Mouse (Mus musculus) forebrain, embryonic 12.5 days (tissue): ENCODE measurements around the gene Nceh1. TPM values are rescaled to one million over a fixed set of nuclear protein-coding genes. Genes with fewer than 3 reads are reported as not detected.

Source experiments
- ATAC-seq: fragments of 200-750 bp; cut with Nextera tagmentation; 2 replicates; pipeline ENCODE4 v1.8.0; 2017; ENCODE audit warnings: moderate TSS enrichment; ENCODE audit not compliant: low FRiP score
- H3K27ac ChIP-seq: fragments of 300-500 bp; sonication (generic); 2 replicates; pipeline ENCODE4 v1.5.1; 2016; ENCODE audit warnings: mild to moderate bottlenecking
- H3K27me3 ChIP-seq: fragments of 300-500 bp; sonication (generic); 2 replicates; pipeline ENCODE4 v1.6.1; 2016; ENCODE audit warnings: mild to moderate bottlenecking
- H3K36me3 ChIP-seq: fragments of 300-500 bp; sonication (generic); replicated peaks from 2 replicates; pipeline ENCODE4 v1.6.1; 2016; ENCODE audit warnings: mild to moderate bottlenecking
- H3K4me1 ChIP-seq: fragments of 300-500 bp; sonication (generic); 2 replicates; pipeline ENCODE4 v1.6.1; 2016
- H3K4me2 ChIP-seq: fragments of 300-500 bp; sonication (generic); 2 replicates; pipeline ENCODE4 v1.6.1; 2016; ENCODE audit warnings: mild to moderate bottlenecking, moderate library complexity
- H3K4me3 ChIP-seq: fragments of 300-500 bp; sonication (generic); replicated peaks from 2 replicates; pipeline ENCODE4 v1.5.1; 2016; ENCODE audit warnings: mild to moderate bottlenecking
- H3K9ac ChIP-seq: fragments of 300-500 bp; sonication (generic); 2 replicates; pipeline ENCODE4 v1.6.1; 2016; ENCODE audit warnings: mild to moderate bottlenecking
- H3K9me3 ChIP-seq: fragments of 300-500 bp; sonication (generic); 2 replicates; pipeline ENCODE4 v1.6.1; 2016
- WGBS: fragments of 180-500 bp; shearing (Covaris S2); methylation state at CpG from one replicate; pipeline ENCODE4 v1.1.7; 2016; 5-methylcytosine and 5-hydroxymethylcytosine counted together
- polyA plus RNA-seq: library from polyadenylated mRNA; unstranded; fragments of >200 nt; fragmentation: Nextera tagmentation; extraction: Ambion mirVana; gene quantifications from 2 replicates; pipeline ENCODE4 v1.2.1, GENCODE M21; 2016

Gene Nceh1
- polyA plus RNA-seq, 1 experiment from 2014 or later, result 4.4 TPM

GRCm38 (mm10) chr3:27195573-27196227 is 12.9 kb downstream of the Nceh1 start:
- WGBS, result 91% methylated on average over 8 of the region's 8 CpGs
- H3K36me3 ChIP-seq, result no peaks in the 10 kb centered on the region
- H3K27me3 ChIP-seq, result no peaks in the 10 kb centered on the region
- no peak overlapping the region for H3K4me2 ChIP-seq
- no peak overlapping the region for H3K4me3 ChIP-seq
- no peak for ATAC-seq
- H3K4me1 ChIP-seq, result no peaks in the 10 kb centered on the region
- H3K9me3 ChIP-seq, result no peaks in the 10 kb centered on the region
- H3K27ac ChIP-seq, result no peak overlapping the region
- no peak overlapping the region for H3K9ac ChIP-seq

- H3K4me1 ChIP-seq, result no peaks in the 10 kb centered on the region
- no peaks in the 10 kb centered on the region for H3K27me3 ChIP-seq
- H3K9me3 ChIP-seq, result no peaks in the 10 kb centered on the region
- H3K4me2 ChIP-seq, result no peak overlapping the region
- 77% methylated on average over 1 of the region's 1 CpGs for WGBS
- no peak overlapping the region for H3K9ac ChIP-seq
- H3K27ac ChIP-seq, result no peak overlapping the region
- no peaks in the 10 kb centered on the region for H3K36me3 ChIP-seq
- no peak overlapping the region for H3K4me3 ChIP-seq
- no peak for ATAC-seq
Measured at GRCm38 (mm10) chr3:27196529-27196928, 13.8 kb downstream of the Nceh1 start.

DNA sequence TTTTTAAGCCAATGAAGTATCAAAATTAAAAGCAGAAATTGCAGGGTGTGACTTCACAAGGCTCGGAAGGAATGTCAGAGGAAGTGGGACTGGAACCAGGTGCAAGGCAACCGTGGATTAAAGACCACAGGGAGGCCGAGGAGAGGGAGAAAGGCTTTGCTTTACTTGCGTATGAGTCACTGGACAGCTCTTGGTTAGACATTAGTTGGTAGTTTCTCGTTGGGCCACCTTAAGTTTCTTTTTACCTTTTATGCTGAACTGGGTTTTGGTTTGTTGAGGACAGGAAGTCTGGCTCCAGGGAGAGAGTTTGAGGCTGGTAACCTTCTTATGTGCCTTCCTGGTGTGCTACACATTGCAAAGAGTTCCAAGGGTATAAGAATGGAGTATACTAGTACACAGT is 15.1 kb downstream of the Nceh1 start:
- no peaks in the 10 kb centered on the region for H3K9me3 ChIP-seq
- H3K27me3 ChIP-seq, result no peaks in the 10 kb centered on the region
- H3K9ac ChIP-seq, result no peak overlapping the region
- H3K27ac ChIP-seq, result no peak overlapping the region
- no peak overlapping the region for H3K4me3 ChIP-seq
- no peak overlapping the region for H3K4me2 ChIP-seq
- no peak for ATAC-seq
- H3K36me3 ChIP-seq, result no peaks in the 10 kb centered on the region
- 83% methylated on average over 5 of the region's 5 CpGs for WGBS
- H3K4me1 ChIP-seq, result no peaks in the 10 kb centered on the region

- Histone ChIP-seq H3K9me3 (no peaks in the 10 kb centered on the region), H3K9ac (no peak overlapping the region), H3K27me3 (no peaks in the 10 kb centered on the region), H3K4me1 (no peaks in the 10 kb centered on the region), H3K27ac (no peak overlapping the region), H3K4me3 (no peak overlapping the region), H3K4me2 (no peak overlapping the region), H3K36me3 (no peaks in the 10 kb centered on the region)
- no peak for ATAC-seq
- 93% methylated on average over 7 of the region's 7 CpGs for WGBS
Measured at GRCm38 (mm10) chr3:27199120-27199519, 16.4 kb downstream of the Nceh1 start.

GRCm38 (mm10) chr3:27201728-27202411 is 19.1 kb downstream of the Nceh1 start:
- no peaks in the 10 kb centered on the region for H3K36me3 ChIP-seq
- H3K9ac ChIP-seq, result no peak overlapping the region
- H3K4me2 ChIP-seq, result no peak overlapping the region
- H3K27me3 ChIP-seq, result no peaks in the 10 kb centered on the region
- no peak for ATAC-seq
- H3K9me3 ChIP-seq, result no peaks in the 10 kb centered on the region
- H3K27ac ChIP-seq, result no peak overlapping the region
- H3K4me3 ChIP-seq, result no peak overlapping the region
- WGBS, result 89% methylated on average over 5 of the region's 5 CpGs
- no peaks in the 10 kb centered on the region for H3K4me1 ChIP-seq

GRCm38 (mm10) chr3:27205068-27205467 is 22.3 kb downstream of the Nceh1 start:
- H3K9me3 ChIP-seq, result no peaks in the 10 kb centered on the region
- no peak overlapping the region for H3K4me2 ChIP-seq
- H3K4me1 ChIP-seq, result no peaks in the 10 kb centered on the region
- H3K4me3 ChIP-seq, result no peak overlapping the region
- no peaks in the 10 kb centered on the region for H3K27me3 ChIP-seq
- H3K36me3 ChIP-seq, result no peaks in the 10 kb centered on the region
- H3K9ac ChIP-seq, result no peak overlapping the region
- no peak for ATAC-seq
- WGBS, result 52% methylated on average over 5 of the region's 5 CpGs
- H3K27ac ChIP-seq, result no peak overlapping the region

- Histone ChIP-seq H3K9me3 (no peaks in the 10 kb centered on the region), H3K27me3 (no peaks in the 10 kb centered on the region), H3K4me2 (no peak overlapping the region), H3K4me3 (no peak overlapping the region), H3K36me3 (no peaks in the 10 kb centered on the region), H3K4me1 (no peaks in the 10 kb centered on the region), H3K27ac (no peak overlapping the region), H3K9ac (no peak overlapping the region)
- no peak for ATAC-seq
- 84% methylated on average over 9 of the region's 9 CpGs for WGBS
Measured at GRCm38 (mm10) chr3:27205514-27206220, 22.9 kb downstream of the Nceh1 start.

DNA sequence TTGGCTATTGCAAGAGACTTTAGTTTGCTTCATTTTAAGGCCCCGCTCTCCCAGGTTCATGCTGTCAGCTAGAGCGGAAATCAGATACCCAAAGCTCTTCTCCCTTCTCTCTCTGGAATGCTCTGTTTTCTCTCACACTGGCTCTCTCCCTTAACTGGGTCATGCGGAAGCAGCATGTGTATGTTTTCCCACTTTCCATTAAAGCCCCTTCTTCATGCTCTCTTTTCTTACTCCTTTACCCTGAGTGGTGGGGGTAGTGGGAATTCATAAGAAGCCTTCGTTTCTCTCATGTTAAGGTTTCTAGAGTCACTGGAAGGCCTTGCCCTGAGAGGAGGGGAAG is 23.4 kb downstream of the Nceh1 start:
- 76% methylated on average over 4 of the region's 4 CpGs for WGBS
- Histone ChIP-seq H3K27me3 (no peaks in the 10 kb centered on the region), H3K9me3 (no peaks in the 10 kb centered on the region), H3K4me3 (no peak overlapping the region), H3K4me2 (no peak overlapping the region), H3K27ac (no peak overlapping the region), H3K4me1 (no peaks in the 10 kb centered on the region), H3K9ac (no peak overlapping the region), H3K36me3 (no peaks in the 10 kb centered on the region)
- no peak for ATAC-seq

DNA sequence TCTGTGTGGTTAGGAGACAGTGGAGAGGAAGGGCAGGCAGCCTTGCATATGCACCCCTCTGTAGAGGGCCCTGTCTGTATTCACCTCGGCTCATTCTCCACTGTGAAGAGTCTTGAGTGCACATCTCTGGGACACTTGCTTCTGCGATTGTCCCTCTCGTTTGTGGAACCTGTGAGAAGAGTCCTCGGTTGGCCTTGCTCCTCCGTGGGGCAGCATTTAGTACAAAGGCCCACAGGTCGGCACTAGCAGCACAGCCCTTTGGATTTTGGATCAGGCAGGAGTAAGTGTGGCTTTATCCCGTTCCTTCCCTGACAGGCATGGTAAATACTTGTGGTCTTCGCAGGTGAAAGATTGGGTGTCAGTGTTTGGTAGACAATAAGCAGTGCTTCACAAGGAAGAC is 23.8 kb downstream of the Nceh1 start:
- whole genome bisulfite sequencing, result 89% methylated on average over 8 of the region's 8 CpGs
- no peak overlapping the region for H3K4me2 ChIP-seq
- H3K36me3 ChIP-seq, result no peaks in the 10 kb centered on the region
- no peaks in the 10 kb centered on the region for H3K27me3 ChIP-seq
- H3K4me1 ChIP-seq, result no peaks in the 10 kb centered on the region
- H3K9me3 ChIP-seq, result no peaks in the 10 kb centered on the region
- H3K9ac ChIP-seq, result no peak overlapping the region
- no peak overlapping the region for H3K27ac ChIP-seq
- no peak for ATAC-seq
- H3K4me3 ChIP-seq, result no peak overlapping the region

DNA sequence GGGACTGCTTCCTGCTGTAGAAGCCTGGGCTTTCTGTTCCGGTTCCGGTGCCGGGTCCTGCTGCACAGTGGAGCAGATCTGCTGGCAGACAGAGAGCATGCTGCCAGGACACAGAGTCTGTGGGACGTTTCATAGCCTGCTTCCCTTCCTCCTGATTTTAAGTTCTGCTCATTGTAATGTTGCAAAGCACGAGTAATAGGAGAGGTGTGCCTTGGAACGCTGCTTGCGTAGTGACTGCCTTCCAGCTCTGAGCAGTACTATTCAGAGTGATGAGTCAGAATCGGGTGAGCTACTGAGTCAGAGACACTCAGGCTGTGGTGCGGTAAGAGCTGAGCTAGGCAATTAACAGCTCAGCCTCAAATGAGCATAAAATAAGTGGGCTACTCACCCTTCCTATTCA is 26.9 kb downstream of the Nceh1 start:
- ATAC-seq, result no peak
- Histone ChIP-seq H3K36me3 (no peaks in the 10 kb centered on the region), H3K9me3 (no peaks in the 10 kb centered on the region), H3K9ac (no peak overlapping the region), H3K4me3 (no peak overlapping the region), H3K27me3 (no peaks in the 10 kb centered on the region), H3K4me1 (no peaks in the 10 kb centered on the region), H3K27ac (0 out of 2 replicates have a peak overlapping the region, but pooled peaks have one; percentile 1), H3K4me2 (no peak overlapping the region)
- 82% methylated on average over 9 of the region's 9 CpGs for WGBS

GRCm38 (mm10) chr3:27210271-27210670 is 27.5 kb downstream of the Nceh1 start:
- Histone ChIP-seq H3K4me3 (no peak overlapping the region), H3K4me1 (no peaks in the 10 kb centered on the region), H3K9ac (no peak overlapping the region)

GRCm38 (mm10) chr3:27214016-27214816 is 31.5 kb downstream of the Nceh1 start:
- no peak overlapping the region for H3K9ac ChIP-seq
- no peaks in the 10 kb centered on the region for H3K27me3 ChIP-seq
- no peaks in the 10 kb centered on the region for H3K4me1 ChIP-seq
- 91% methylated on average over 8 of the region's 8 CpGs for WGBS
- no peak overlapping the region for H3K27ac ChIP-seq
- no peaks in the 10 kb centered on the region for H3K9me3 ChIP-seq
- no peak overlapping the region for H3K4me2 ChIP-seq
- H3K36me3 ChIP-seq, result no peaks in the 10 kb centered on the region
- no peak overlapping the region for H3K4me3 ChIP-seq
- no peak for ATAC-seq

More at GRCm38 (mm10) chr3:27210271-27210670, 27.5 kb downstream of the Nceh1 start:
- H3K36me3 ChIP-seq, result no peaks in the 10 kb centered on the region
- 33% methylated on average over 7 of the region's 7 CpGs for WGBS
- ATAC-seq, result no peak
- no peak overlapping the region for H3K27ac ChIP-seq
- no peaks in the 10 kb centered on the region for H3K27me3 ChIP-seq
- H3K9me3 ChIP-seq, result no peaks in the 10 kb centered on the region
- H3K4me2 ChIP-seq, result no peak overlapping the region
